Mouse (Mus musculus) testis, postnatal 14 days (tissue): ENCODE data around the gene Gm20661.
"Not testable (repeated sequence)": the region's sequence is repeated elsewhere in the genome, so short reads cannot be mapped to it uniquely, and the experiment has no call there.

Experiments used
- DNase-seq: peaks from one replicate; pipeline ENCODE4 v3.0.0; 2021; ENCODE audit warnings: low spot score

The Gm20661 gene

DNA sequence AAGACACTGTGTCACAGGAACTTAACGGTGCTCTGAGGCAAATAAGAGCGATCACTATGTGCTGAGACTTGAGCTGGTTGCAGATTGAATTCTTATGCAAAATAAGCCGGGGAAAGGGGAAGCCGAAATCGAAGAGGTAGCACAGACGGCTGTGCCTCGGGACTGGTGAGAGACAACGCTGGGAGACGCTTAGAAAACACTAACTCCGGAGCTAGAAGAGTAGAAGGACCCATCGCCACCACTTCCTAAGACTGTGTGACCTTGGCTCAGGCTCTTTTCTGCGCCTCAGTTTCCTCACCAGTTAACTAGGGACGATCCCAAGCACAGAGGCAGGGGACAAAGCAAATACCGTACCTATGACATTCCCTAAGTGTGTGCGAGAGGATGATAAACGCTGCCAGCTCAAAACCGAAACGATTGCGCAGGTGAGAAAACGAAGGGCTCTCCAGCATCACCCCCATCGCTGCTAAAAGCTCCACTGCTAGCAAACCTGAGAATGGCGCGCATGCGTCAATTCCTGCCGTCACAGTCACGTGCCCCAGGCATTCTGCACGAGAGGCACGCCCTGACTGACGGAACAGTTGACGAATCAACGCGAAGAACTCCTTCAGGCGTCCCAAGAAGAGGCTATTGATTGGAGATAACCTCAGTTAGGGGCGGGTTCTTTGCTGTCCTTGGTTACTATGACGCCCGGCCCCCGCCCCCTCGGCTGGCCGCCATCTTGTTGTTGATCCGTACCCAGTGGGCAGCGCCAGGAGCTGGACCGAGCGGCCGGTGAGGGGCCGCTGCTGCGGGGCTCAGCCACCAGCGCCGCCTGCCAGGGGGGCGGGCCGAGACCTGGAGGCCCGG lies 19.3 kb downstream of the Gm20661 start, which contains the start of gene Ip6k1:
Gene Ip6k1, plus strand, starts transcription at position 580 of the 849 bp plus-strand sequence.
- DNase-seq = peak; percentile 100

DNA sequence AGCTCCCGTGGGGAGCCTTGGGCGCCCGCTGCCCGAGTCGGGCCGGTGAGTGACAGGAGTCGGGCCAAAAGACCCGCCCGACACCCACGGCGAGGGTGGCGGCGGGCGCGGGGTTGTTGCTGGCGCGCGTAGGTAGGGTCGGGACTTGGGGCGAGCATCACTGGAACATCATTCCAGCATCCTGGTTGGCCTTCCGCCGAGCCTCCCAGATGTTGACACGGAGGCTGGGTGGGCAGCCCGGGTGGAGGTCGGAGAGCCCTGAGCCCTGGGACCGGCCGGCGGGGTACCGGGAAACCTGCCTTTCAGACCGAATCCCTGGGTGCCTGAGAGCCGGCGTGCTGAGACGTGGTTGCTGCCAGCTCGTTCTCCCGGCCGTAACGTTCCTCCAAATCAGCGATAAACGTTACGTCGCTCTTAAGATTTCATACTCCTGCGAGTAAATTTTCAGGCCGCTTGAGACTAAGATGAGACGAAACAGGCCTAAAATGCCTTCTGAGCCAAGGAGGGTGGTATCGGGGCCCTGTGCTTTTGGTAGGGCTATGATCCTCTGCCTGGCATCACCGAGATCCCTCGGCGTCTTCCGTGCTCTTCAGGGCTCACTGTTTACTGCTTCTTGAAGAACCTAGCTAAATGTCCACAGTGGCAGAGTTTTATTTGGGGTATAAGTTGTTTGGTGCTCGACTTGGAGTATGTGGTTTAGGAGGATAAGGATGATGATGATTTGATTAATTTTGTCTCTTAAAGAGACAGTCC lies 20.1 kb downstream of the Gm20661 start:
- no peak for DNase-seq

DNA sequence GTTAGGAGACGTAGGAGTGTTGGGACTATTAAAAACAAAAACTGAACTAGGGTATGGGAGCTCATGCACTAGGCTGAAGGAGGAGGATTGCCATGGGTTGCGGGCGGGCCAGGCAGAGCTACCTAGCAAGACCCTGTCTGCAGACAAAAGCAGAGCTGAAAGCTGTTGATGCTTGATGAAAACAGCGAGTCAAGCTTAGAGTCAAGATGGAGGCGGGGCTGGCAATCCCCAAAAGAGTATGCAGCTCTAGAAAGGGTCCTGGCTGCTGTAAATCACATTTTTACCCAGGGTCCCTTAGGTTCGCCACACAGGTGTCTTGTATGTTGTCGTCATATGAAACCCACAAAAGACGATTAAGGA lies 20.7 kb downstream of the Gm20661 start:
- DNase-seq = no peak

DNA sequence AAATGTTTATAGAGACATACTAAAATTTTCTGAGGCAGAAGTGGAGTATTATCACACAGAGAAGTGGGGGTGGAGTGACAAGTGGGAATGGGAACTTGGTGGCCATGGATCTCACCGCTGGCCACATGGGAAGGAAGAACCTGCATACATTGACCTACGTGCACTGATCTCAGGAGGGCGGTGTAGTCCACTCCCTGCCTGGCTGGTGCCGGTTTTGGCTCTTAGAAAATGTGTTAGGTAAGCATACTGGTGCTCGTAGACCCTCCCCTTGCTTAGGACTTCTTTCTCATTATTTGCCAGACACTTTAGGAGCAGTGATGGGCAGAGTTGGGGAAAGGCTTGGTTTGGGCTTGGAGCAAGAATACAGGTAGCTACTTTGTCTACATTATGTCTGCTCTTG lies 25.2 kb downstream of the Gm20661 start:
- DNase-seq = no peak

DNA sequence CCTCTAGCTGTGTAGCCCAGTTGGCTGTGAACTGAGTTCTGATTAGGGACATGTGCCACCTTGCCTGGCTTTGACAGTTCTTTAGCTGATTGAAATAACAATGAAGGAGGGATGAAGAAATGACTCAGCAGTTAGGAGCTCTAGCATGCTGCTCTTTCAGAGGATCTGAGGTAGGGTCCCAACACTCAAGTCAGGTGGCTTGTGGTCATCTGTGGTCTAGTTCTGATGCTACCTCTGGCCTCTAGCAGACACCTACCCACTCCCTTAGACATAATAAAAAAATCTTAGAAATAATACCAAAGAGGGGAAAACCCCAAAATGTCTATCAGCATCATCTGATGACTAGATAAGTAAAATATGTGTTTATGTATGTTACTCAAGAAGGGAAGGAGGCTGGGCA lies 27.5 kb downstream of the Gm20661 start:
- no peak for DNase-seq

DNA sequence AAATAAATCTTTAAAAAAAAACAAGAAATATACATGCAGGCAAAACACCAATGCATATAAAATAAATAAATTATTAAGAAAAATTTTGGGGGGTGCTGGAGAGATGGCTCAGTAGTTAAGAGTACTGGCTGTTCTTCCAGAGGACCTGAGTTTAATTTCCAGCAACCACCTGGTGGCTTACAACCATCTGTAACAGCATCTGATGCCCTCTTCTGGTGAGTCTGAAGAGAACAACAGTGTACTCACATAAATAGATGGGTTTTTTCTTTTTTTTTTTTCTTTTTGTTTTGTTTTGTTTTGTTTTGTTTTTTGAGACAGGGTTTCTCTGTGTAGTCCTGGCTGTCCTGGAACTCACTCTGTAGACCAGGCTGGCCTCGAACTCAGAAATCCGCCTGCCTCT lies 30.7 kb downstream of the Gm20661 start:
- DNase-seq = not testable (repeated sequence)

DNA sequence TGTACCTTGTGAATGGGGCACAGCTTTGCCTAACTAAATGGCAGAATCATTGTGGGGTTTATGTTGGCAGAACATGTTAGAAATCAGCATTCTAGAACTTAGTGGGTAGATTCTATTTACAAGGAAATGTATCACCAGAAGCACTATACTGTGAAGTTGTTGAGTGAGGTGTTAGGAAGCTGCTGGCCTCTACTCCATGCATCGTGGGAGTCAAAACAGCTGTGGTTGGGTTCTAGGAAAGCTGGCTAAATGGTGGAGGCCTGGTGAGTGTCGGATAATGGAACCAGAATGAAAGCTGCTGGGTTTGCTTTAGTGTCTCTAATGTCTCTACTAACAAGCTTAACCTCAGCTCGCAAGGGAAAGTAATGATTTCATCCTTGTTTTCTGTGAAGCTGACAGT lies 34.3 kb downstream of the Gm20661 start:
- DNase-seq = no peak

DNA sequence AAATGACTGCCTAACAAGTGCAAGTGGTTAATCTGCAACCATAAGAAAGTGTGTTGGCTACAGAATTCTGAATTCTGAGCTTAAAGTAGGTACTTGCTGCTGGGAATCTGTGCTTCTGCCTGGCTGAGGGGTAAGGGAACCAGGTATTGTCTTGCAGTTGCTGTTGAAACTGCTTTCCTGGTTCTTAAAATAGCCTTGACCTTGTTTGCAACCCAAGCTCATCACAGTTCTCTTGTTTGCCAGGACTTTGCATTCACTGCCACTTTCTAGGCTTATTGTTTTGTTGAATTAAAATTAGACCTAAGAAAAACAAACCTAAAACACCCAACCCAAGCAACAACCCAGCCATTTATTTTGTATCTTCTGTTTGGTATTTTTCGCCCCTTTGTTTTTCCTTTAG lies 37.9 kb downstream of the Gm20661 start:
- no peak for DNase-seq

DNA sequence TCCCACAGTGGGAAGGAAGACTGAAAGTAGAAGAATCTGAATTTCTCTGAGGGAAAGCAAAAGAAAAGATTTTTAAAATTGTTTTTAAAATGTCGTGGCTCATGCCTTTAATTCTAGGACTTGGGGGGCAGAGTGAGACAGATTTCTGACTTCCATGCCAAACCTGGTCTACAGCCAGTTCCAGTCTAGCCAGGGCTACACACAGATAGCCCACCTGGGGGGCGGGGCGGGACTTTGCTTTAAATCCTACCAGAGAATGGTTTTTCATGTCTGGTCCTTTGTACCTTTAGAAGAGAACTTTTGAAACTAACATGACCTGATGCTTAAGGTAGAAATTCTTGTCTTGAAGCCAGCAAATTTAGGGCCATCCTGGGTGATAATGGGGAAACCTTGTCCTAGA lies 40.4 kb downstream of the Gm20661 start:
- DNase-seq = no peak

DNA sequence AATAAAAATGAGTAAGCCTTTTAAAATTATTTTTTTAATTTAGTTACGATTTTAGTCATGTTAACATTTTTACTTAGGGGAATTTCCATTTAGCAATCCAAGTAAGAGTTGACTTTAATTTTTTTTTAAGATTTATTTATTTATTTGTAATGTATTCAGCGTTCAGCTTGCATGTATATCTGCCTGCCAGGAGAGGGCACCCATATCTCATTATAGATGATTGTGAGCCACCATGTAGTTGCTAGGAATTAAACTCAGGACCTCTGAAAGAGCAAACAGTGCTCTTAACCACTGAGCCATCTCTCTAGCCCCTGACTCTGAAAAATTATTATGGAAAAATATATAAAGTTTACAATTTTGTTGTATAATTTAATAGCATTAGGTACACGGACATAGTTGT lies 43.7 kb downstream of the Gm20661 start:
- DNase-seq = no peak

DNA sequence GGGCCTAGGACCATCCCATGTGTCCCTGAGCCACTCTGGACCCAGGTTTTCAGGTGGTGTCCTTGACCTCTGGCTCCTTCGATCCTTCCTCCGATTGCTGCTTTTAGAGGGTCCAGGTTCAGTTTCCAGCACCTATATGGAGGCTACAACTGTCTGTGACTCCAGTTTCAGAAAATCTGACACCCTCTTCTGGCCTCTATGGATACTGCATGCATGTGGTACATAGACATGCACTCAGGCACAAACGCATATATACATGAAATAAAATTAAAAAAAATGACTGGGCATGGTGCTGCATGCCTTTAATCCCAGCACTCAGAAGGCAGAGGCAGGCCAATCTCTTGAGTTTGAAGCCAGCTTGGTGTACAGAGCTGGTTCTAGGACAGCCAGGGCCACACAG lies 45.0 kb downstream of the Gm20661 start:
- DNase-seq = no peak

DNA sequence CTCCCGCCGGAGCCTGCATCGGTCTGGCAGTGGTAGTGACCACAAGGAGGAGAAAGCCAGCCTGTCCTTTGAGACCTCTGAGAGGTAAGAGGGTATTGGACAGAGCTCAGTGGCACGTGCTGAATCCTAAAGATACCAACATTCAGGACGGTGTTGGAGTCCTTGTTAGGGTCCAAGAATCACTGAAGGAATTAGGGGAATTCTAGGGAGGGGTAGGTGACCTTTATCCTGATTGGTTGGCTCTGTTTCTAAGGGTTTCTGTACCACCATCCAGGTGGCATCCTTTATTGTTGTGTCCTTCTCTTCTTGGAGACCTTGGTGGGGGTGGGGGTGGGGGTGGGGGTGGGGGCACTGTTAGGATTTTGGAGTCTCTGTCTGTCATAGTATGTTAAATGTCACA lies 49.3 kb downstream of the Gm20661 start:
- DNase-seq = no peak

DNA sequence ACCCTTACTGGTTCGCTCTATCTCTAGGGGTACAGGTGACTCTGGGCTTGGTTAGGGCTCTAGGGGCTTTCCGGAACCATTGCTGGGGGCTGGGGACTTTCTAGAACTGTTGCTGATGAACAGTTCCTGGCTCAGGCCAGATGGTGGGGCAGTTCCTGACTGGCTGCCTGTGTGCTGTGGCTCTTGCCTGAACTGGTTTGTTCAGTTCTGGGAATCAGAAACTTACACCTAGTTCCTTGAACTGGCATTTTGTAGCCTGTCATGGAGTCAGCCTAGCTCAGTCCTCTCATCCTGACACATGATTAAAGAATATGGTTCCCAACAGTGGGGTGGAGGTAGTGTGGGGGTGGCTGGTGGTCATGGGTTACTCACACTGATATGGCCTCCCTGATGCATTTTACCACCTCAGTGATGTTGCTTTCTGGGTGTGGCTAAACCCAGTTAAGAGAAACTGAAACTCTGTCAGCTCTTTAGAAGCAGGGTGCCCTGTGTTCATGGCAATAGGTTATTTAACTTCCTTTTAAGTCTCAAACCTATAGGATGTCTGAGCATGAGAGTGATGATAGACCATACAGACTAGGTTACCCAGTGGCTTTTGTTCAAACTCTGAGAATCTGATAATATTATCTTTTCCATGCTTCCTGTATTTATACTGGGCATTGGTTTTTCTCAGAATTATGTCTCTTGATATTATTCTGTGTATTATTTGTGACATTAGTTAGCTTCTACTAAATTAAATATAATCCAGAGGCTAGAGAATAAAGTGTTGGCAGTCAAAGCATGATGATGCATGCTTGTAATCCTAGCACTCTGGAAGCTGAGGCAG lies 52.7 kb downstream of the Gm20661 start:
- DNase-seq = no peak
